Mouse (Mus musculus) liver, adult 2 months (tissue): ENCODE results near the gene Aoah.

ENCODE experiments used
- CTCF ChIP-seq: fragments of 200-500 bp; IDR thresholded peaks from 2 replicates; pipeline ENCODE4 v1.5.1; 2011; ENCODE audit warnings: low read depth, low read length, control low read depth
- POLR2A ChIP-seq: fragments of 200-500 bp; IDR thresholded peaks from 2 replicates; pipeline ENCODE4 v1.6.1; 2011; ENCODE audit warnings: low read length, control low read depth; ENCODE audit not compliant: insufficient read depth; ENCODE audit errors: extremely low read depth

- TF ChIP-seq CTCF (no peak), POLR2A (no peak)
Observed at GRCm38 (mm10) chr13:21005642-21006320, 211.9 kb downstream of the Aoah start.
